In the genomic region with DNA sequence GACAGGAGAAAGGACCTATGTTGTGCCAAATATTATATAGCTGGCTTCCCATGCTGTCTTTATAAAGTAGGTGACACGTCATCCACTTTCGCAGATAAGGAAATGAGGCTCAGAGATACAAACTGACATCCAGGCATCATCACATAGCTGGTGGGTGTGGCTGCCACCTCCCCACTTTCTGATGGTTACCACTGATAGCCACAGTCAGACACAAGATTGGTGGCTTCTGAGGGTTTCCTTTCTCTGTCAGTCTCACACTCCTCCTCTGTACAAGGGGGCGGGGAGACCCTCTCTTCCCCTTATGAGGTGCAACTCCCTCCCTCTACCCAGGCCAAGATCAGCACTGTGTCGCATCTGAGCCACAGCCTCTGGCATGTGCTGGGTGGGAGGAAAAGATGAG, we compare ENCODE assay signal across 27 mouse cellular contexts.
DNase-seq lines count a peak whose midpoint lies in the region; ATAC-seq lines count a peak whose summit lies in the region.
"Had no signal": no experiment of that assay in that cellular context is flagged by ENCODE, and none has a peak within 500 bp of the region (broad histone marks: within the 10 kb centered on the region; RNA-seq: fewer than 3 reads in every experiment).

No protein-coding gene starts in this region.

- DNase-seq in c-Kit-positive CD71-negative TER-119-negative erythroid progenitor cells, embryonic 14.5 days (ENCODE audit: low read depth) = peak; percentile 14
- peak; percentile 15 for DNase-seq in thymus, postnatal 25 days
- no peak for DNase-seq in urinary bladder, postnatal 25 days (ENCODE audit: low spot score)
- DNase-seq: adrenal gland, postnatal 10 days; cerebellum, adult 9-11 months; gastrocnemius, postnatal 25 days; heart, adult 2 months; heart, postnatal 14 days; kidney, adult 9 months; kidney, postnatal 25 days; liver, embryonic 13.5 days; lung, postnatal 36 days; right cerebral cortex, postnatal 14 days had no signal

- 82% methylated on average over 4 of the region's 4 CpGs for WGBS in midbrain, embryonic 16.5 days

- H3K4me2 ChIP-seq in midbrain, embryonic 16.5 days (ENCODE audit: low read length) = no peak overlapping the region
- H3K4me2 ChIP-seq: forebrain, embryonic 15.5 days; heart, embryonic 13.5 days; hindbrain, embryonic 13.5 days; limb, embryonic 13.5 days; liver, embryonic 13.5 days; lung, embryonic 15.5 days had no signal

- no peaks in the 10 kb centered on the region for H3K9me3 ChIP-seq in midbrain, embryonic 16.5 days (replicated peaks; ENCODE audit: control insufficient read depth, low read length, poor library complexity, severe bottlenecking)
- H3K9me3 ChIP-seq: embryonic facial prominence, embryonic 10.5 days; forebrain, embryonic 15.5 days; heart, embryonic 13.5 days; hindbrain, embryonic 13.5 days; limb, embryonic 13.5 days; liver, embryonic 13.5 days; lung, embryonic 15.5 days; midbrain, embryonic 10.5 days had no signal

- no peaks in the 10 kb centered on the region for H3K36me3 ChIP-seq in midbrain, embryonic 16.5 days (ENCODE audit: control insufficient read depth, insufficient read depth, low read length)
- H3K36me3 ChIP-seq: embryonic facial prominence, embryonic 10.5 days; forebrain, embryonic 15.5 days; G1E; heart, embryonic 13.5 days; hindbrain, embryonic 13.5 days; limb, embryonic 13.5 days; liver, embryonic 13.5 days; lung, embryonic 15.5 days; midbrain, embryonic 10.5 days had no signal

- no peak overlapping the region for H3K9ac ChIP-seq in midbrain, embryonic 16.5 days (ENCODE audit: low read depth, low read length)
- H3K9ac ChIP-seq: forebrain, embryonic 15.5 days; heart, embryonic 13.5 days; hindbrain, embryonic 13.5 days; limb, embryonic 13.5 days; liver, embryonic 13.5 days; lung, embryonic 15.5 days had no signal

- H3K4me1 ChIP-seq in midbrain, embryonic 16.5 days (ENCODE audit: control insufficient read depth, insufficient read depth, low read length) = no peaks in the 10 kb centered on the region
- H3K4me1 ChIP-seq: embryonic facial prominence, embryonic 10.5 days; forebrain, embryonic 15.5 days; heart, embryonic 13.5 days; limb, embryonic 13.5 days; liver, embryonic 13.5 days; lung, embryonic 15.5 days had no signal

- no peak overlapping the region for H3K27ac ChIP-seq in midbrain, embryonic 16.5 days (ENCODE audit: low read length)
- H3K27ac ChIP-seq: embryonic facial prominence, embryonic 10.5 days; forebrain, embryonic 15.5 days; heart, adult 2 months; heart, embryonic 13.5 days; hindbrain, embryonic 13.5 days; limb, embryonic 13.5 days; liver, embryonic 13.5 days; lung, embryonic 15.5 days; midbrain, embryonic 10.5 days had no signal

- peak; percentile 98 for ATAC-seq in CD4-positive, CD25-positive, alpha-beta regulatory T cell, adult 4 months
- peak; percentile 80 for ATAC-seq in megakaryocyte, adult 5-6 weeks (ENCODE audit: poor library complexity, severe bottlenecking)
- no peak for ATAC-seq in midbrain, embryonic 16.5 days
- ATAC-seq in megakaryocyte-erythroid progenitor cell, adult 5-6 weeks (replicated peaks; ENCODE audit: low FRiP score, low TSS enrichment, poor library complexity, severe bottlenecking) = no peak
- ATAC-seq: forebrain, embryonic 15.5 days; Patski had no signal

- H3K27me3 ChIP-seq in midbrain, embryonic 16.5 days (ENCODE audit: control insufficient read depth, insufficient read depth, low read depth, low read length) = no peaks in the 10 kb centered on the region
- H3K27me3 ChIP-seq: CH12.LX; forebrain, embryonic 15.5 days; heart, embryonic 13.5 days; hindbrain, embryonic 13.5 days; liver, embryonic 13.5 days; lung, embryonic 15.5 days had no signal

- H3K4me3 ChIP-seq in midbrain, embryonic 16.5 days (ENCODE audit: low read depth, low read length) = no peak overlapping the region
- H3K4me3 ChIP-seq: embryonic facial prominence, embryonic 10.5 days; forebrain, embryonic 15.5 days; heart, adult 2 months; heart, embryonic 13.5 days; hindbrain, embryonic 13.5 days; limb, embryonic 13.5 days; liver, embryonic 13.5 days; lung, embryonic 15.5 days; midbrain, embryonic 10.5 days had no signal

Comparison
In these comparisons a context has a peak if more than half of its experiments do, and no peak if none do; other contexts are left out.
1. ATAC-seq: peak in CD4-positive, CD25-positive, alpha-beta regulatory T cell, adult 4 months (single experiment) and megakaryocyte, adult 5-6 weeks (single experiment); none in midbrain, embryonic 16.5 days (single experiment) and megakaryocyte-erythroid progenitor cell, adult 5-6 weeks (single experiment).